Mouse (Mus musculus) urinary bladder, postnatal 14 days (tissue): ENCODE results near the gene Ak7.
A peak's percentile ranks its signal among the peaks of the same experiment; 100 is the strongest.

Experiments used
- DNase-seq: peaks from one replicate; pipeline ENCODE4 v3.0.0; 2021; ENCODE audit warnings: low spot score

The Ak7 gene

GRCm38 (mm10) chr12:105787626-105788025 is 81.8 kb downstream of the Ak7 start:
- DNase-seq: no peak

- no peak for DNase-seq
These were observed 84.1 kb downstream of the Ak7 start for GRCm38 (mm10) chr12:105789885-105790284.

GRCm38 (mm10) chr12:105794896-105795295 is 89.1 kb downstream of the Ak7 start:
- DNase-seq: no peak

GRCm38 (mm10) chr12:105798001-105798400 is 92.2 kb downstream of the Ak7 start:
- no peak for DNase-seq

- no peak for DNase-seq
These were observed 100.0 kb downstream of the Ak7 start for GRCm38 (mm10) chr12:105805790-105806189.

- DNase-seq: no peak
These were observed 100.4 kb downstream of the Ak7 start for GRCm38 (mm10) chr12:105806205-105806604.

- DNase-seq: no peak
These were observed 101.6 kb downstream of the Ak7 start for GRCm38 (mm10) chr12:105807416-105807815.

GRCm38 (mm10) chr12:105808945-105809344 is 103.2 kb downstream of the Ak7 start:
- peak; percentile 12 for DNase-seq

- no peak for DNase-seq
These were observed 104.8 kb downstream of the Ak7 start for GRCm38 (mm10) chr12:105810608-105811007.

GRCm38 (mm10) chr12:105813957-105814356 is 108.2 kb downstream of the Ak7 start:
- no peak for DNase-seq

- DNase-seq: no peak
These were observed 117.7 kb downstream of the Ak7 start for GRCm38 (mm10) chr12:105823472-105823871.

GRCm38 (mm10) chr12:105824743-105825142 is 119.0 kb downstream of the Ak7 start:
- no peak for DNase-seq

- DNase-seq: no peak
These were observed 119.5 kb downstream of the Ak7 start for GRCm38 (mm10) chr12:105825266-105825665.
